Mouse (Mus musculus) bone marrow, adult 2 months (tissue): ENCODE data around the gene Naa20.

Experiments used
- CTCF ChIP-seq: fragments of 200-500 bp; IDR thresholded peaks from 2 replicates; pipeline ENCODE4 v1.5.1; 2011; ENCODE audit warnings: low read length, control low read depth; ENCODE audit not compliant: control insufficient read depth, insufficient read depth
- POLR2A ChIP-seq: fragments of 200-500 bp; IDR thresholded peaks from 2 replicates; pipeline ENCODE4 v1.6.1; 2011; ENCODE audit warnings: low read depth, mild to moderate bottlenecking, control low read depth, low read length, borderline replicate concordance; ENCODE audit not compliant: control insufficient read depth

GRCm38 (mm10) chr2:145884036-145884912 is 17.6 kb upstream of the Naa20 start:
- TF ChIP-seq POLR2A = no peak
- no peak for TF ChIP-seq CTCF
